In the genomic region with DNA sequence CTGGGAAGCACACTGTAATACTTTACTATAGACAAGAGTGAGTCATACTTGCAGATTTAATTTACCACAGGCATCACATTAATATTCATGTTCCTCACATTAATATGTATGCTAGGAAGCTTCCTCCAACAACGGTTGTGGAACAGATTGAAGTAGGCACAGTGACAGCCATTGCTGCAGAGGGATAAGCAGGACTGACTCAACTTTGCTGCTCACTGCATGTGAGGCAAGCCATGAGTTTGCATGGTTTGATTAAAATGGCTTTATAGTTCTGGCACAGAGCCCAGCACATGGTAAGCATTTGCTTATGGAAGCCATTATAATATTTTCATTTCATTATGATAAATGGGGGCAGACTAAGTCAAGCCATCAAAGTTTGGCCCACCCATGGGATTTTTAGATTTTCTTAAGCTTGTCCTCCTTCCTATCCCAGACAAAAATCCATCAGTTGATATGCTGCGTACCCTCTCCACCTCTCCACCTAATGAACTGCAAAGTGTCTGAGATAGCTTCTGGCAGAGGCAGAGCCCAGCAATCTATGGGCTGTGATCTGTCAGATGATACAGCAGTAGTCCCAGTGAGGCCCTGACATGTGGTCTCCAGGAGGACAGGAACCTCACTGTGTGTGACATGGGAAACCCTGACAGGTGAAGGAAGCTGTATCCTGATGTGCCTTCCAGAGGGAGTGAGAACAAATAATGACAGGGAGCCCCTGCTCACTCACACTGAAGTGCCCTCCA, we compare ENCODE assay signal across 14 mouse cellular contexts.
DNase-seq lines count a peak whose midpoint lies in the region; ATAC-seq and TF ChIP-seq lines count a peak whose summit lies in the region.
"Had no signal": no experiment of that assay in that cellular context is flagged by ENCODE, and none has a peak within 500 bp of the region (broad histone marks: within the 10 kb centered on the region; RNA-seq: fewer than 3 reads in every experiment).

No protein-coding gene starts in this region.

- peak; percentile 12 for DNase-seq in embryo, embryonic 11 days
- DNase-seq in embryo, embryonic 9.5 days (ENCODE audit: extremely low spot score): no peak
- no peak for DNase-seq in lung, postnatal 14 days
- DNase-seq in hindbrain, embryonic 14.5 days (ENCODE audit: low spot score): peak; percentile 30
- DNase-seq in midbrain, postnatal 0 days (ENCODE audit: low spot score): peak; percentile 47
- no peak for DNase-seq in adrenal gland, postnatal 10 days
- DNase-seq in urinary bladder, postnatal 4 days (ENCODE audit: low spot score in 2 of 2): no peak
- DNase-seq: cerebellum, adult 11-12 months; heart, adult 18-20 months; heart, postnatal 4 days; kidney, postnatal 14 days; lung, postnatal 36 days had no signal

- TF ChIP-seq CTCF in midbrain, postnatal 0 days (IDR thresholded peaks at IDR 0.05): no peak

- no peaks in the 10 kb centered on the region for H3K36me3 ChIP-seq in lung, embryonic 15.5 days
- H3K36me3 ChIP-seq in hindbrain, embryonic 14.5 days (replicated peaks; ENCODE audit: control insufficient read depth, insufficient read depth): no peaks in the 10 kb centered on the region
- no peaks in the 10 kb centered on the region for H3K36me3 ChIP-seq in midbrain, postnatal 0 days (ENCODE audit: insufficient read depth, low read length)
- H3K36me3 ChIP-seq: limb, embryonic 15.5 days had no signal

- H3K27ac ChIP-seq in lung, embryonic 15.5 days: no peak overlapping the region
- no peak overlapping the region for H3K27ac ChIP-seq in hindbrain, embryonic 14.5 days
- H3K27ac ChIP-seq in midbrain, postnatal 0 days (ENCODE audit: low read depth, low read length): no peak overlapping the region
- H3K27ac ChIP-seq: limb, embryonic 15.5 days had no signal

- no peak overlapping the region for H3K9ac ChIP-seq in lung, embryonic 15.5 days
- no peak overlapping the region for H3K9ac ChIP-seq in hindbrain, embryonic 14.5 days
- no peak overlapping the region for H3K9ac ChIP-seq in midbrain, postnatal 0 days (replicated peaks; ENCODE audit: low read length, poor library complexity, severe bottlenecking)
- H3K9ac ChIP-seq: limb, embryonic 15.5 days had no signal

- H3K27me3 ChIP-seq in lung, embryonic 15.5 days: no peaks in the 10 kb centered on the region
- H3K27me3 ChIP-seq in hindbrain, embryonic 14.5 days (ENCODE audit: control insufficient read depth, insufficient read depth, low read length): no peaks in the 10 kb centered on the region
- no peaks in the 10 kb centered on the region for H3K27me3 ChIP-seq in midbrain, postnatal 0 days (ENCODE audit: insufficient read depth, low read length)
- H3K27me3 ChIP-seq: limb, embryonic 15.5 days had no signal

- ATAC-seq in lung, embryonic 15.5 days (ENCODE audit: borderline replicate concordance, extremely low read depth, low FRiP score, low TSS enrichment): peak; percentile 65; the same call in 1 of the 2 replicates
- ATAC-seq in hindbrain, embryonic 14.5 days (ENCODE audit: low FRiP score): peak; percentile 55; the same call in 1 of the 2 replicates
- ATAC-seq in midbrain, postnatal 0 days (ENCODE audit: low FRiP score): peak; percentile 31; the same call in 1 of the 2 replicates

- H3K4me3 ChIP-seq in lung, embryonic 15.5 days: no peak overlapping the region
- H3K4me3 ChIP-seq in hindbrain, embryonic 14.5 days (replicated peaks; ENCODE audit: low read length): no peak overlapping the region
- no peak overlapping the region for H3K4me3 ChIP-seq in midbrain, postnatal 0 days (ENCODE audit: low read depth, low read length)
- H3K4me3 ChIP-seq: limb, embryonic 15.5 days had no signal

- no peak overlapping the region for H3K4me2 ChIP-seq in lung, embryonic 15.5 days
- no peak overlapping the region for H3K4me2 ChIP-seq in hindbrain, embryonic 14.5 days (replicated peaks)
- H3K4me2 ChIP-seq in midbrain, postnatal 0 days (ENCODE audit: low read depth, low read length, poor library complexity, severe bottlenecking): no peak overlapping the region
- H3K4me2 ChIP-seq: limb, embryonic 15.5 days had no signal

- H3K4me1 ChIP-seq in lung, embryonic 15.5 days: peaks cover 3% of the 10 kb centered on the region; the same call in 1 of the 2 replicates
- peaks cover 5% of the 10 kb centered on the region; the same call in 1 of the 2 replicates for H3K4me1 ChIP-seq in hindbrain, embryonic 14.5 days (replicated peaks; ENCODE audit: control insufficient read depth, insufficient read depth, low read length)
- no peaks in the 10 kb centered on the region for H3K4me1 ChIP-seq in midbrain, postnatal 0 days (ENCODE audit: insufficient read depth, low read length)
- H3K4me1 ChIP-seq: limb, embryonic 15.5 days had no signal

- 33% methylated on average over 2 of the region's 2 CpGs for whole genome bisulfite sequencing in lung, embryonic 15.5 days
- 42% methylated on average over 2 of the region's 2 CpGs for WGBS in hindbrain, embryonic 14.5 days
- 46% methylated on average over 2 of the region's 2 CpGs for WGBS in midbrain, postnatal 0 days

- no peaks in the 10 kb centered on the region for H3K9me3 ChIP-seq in lung, embryonic 15.5 days
- no peaks in the 10 kb centered on the region for H3K9me3 ChIP-seq in hindbrain, embryonic 14.5 days (ENCODE audit: control insufficient read depth, low read length)
- H3K9me3 ChIP-seq in midbrain, postnatal 0 days (ENCODE audit: low read length): no peaks in the 10 kb centered on the region
- H3K9me3 ChIP-seq: limb, embryonic 15.5 days had no signal

Comparison
In these comparisons a context has a peak if more than half of its experiments do, and no peak if none do; other contexts are left out.
1. DNase-seq: peak in embryo, embryonic 11 days (single experiment), hindbrain, embryonic 14.5 days (single experiment) and midbrain, postnatal 0 days (single experiment); none in embryo, embryonic 9.5 days (single experiment), lung, postnatal 14 days (single experiment), adrenal gland, postnatal 10 days (single experiment) and urinary bladder, postnatal 4 days (0 of 2).
2. Peak in every context shown above with its lines, with median percentiles within 50 percentile points of each other: ATAC-seq.